Mouse (Mus musculus): Measurements from ENCODE around the gene Snx27.

Snx27 gene

DNA sequence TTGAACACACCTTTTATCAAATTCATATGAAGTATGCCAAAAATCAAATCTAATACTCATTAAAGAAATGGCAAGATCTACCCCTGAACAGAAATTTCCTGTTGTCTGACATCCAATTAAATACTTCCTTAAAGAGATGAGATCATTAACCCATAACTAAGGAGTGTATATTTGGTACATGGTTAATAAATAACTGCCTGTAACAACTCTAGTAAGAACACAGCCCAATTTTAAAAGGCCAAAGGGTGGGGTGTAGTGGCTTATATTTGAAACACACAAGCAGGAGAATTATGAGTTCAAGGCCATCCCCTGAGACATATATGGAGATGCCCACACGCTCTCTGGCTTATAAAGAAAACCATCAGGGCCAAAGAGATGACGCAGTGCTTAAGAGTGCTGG is 133.1 kb downstream of the Snx27 start:
- in situ Hi-C loops (cut with MboI; ENCODE audit: low pct_unique_long_range_greater_than_20kb in 1 of 2, low sequenced_read_pairs in 2 of 2, unreplicated experiment in 1 of 2), result no loop called here
